Comparison of ENCODE assay signal across 10 mouse cellular contexts in the genomic region with DNA sequence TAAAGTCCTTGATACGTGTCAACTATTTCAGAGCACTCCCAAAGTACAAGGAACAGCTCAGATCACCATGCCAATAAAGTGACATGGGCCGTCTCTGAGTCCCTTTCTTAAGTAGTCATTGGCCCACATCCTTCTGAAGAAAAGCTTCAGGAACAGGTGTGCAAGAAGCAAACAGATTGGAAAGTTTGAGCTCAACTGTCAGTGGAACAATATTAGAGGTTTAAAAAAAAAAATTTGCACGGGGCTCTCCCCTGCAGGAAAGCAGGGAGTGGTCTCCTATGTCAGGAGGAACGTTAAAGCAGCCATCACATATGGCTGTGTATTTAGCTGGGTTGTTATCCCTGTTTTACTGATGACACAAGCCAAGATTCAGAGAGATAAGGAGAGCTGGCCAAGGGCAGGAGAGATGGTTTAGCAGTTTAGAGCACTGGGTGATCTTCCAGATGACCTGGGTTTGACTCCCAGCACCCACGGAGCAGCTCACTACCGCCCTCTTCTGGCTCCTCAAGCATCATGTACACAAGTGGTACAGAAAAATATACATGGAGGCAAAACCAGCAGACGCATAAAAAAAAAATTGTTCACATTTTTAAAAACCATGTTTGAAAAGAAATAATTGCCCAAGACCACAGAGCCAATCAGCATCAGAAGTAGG.
DNase-seq lines count a peak whose midpoint lies in the region; ATAC-seq and TF ChIP-seq lines count a peak whose summit lies in the region.
"Had no signal": no experiment of that assay in that cellular context is flagged by ENCODE, and none has a peak within 500 bp of the region (broad histone marks: within the 10 kb centered on the region; RNA-seq: fewer than 3 reads in every experiment).

No protein-coding gene starts in this region.

- no peak overlapping the region for H3K4me3 ChIP-seq in lung, embryonic 14.5 days (ENCODE audit: low read depth, low read length)
- H3K4me3 ChIP-seq: hindbrain, embryonic 15.5 days; stomach, embryonic 15.5 days had no signal

- no peak overlapping the region for H3K27ac ChIP-seq in lung, embryonic 14.5 days (ENCODE audit: low read depth)
- H3K27ac ChIP-seq: hindbrain, embryonic 15.5 days; stomach, embryonic 15.5 days had no signal

- H3K4me1 ChIP-seq in lung, embryonic 14.5 days (ENCODE audit: insufficient read depth): no peaks in the 10 kb centered on the region; the same call in 1 of the 2 replicates

- H3K36me3 ChIP-seq in lung, embryonic 14.5 days (ENCODE audit: insufficient read depth): no peaks in the 10 kb centered on the region
- H3K36me3 ChIP-seq: hindbrain, embryonic 15.5 days; stomach, embryonic 15.5 days had no signal

- no peaks in the 10 kb centered on the region for H3K9me3 ChIP-seq in lung, embryonic 14.5 days (ENCODE audit: low read depth, low read length)
- H3K9me3 ChIP-seq: hindbrain, embryonic 15.5 days; stomach, embryonic 15.5 days had no signal

- no peaks in the 10 kb centered on the region for H3K27me3 ChIP-seq in lung, embryonic 14.5 days (ENCODE audit: insufficient read depth, low read length)
- H3K27me3 ChIP-seq: hindbrain, embryonic 15.5 days; stomach, embryonic 15.5 days had no signal

- no peak for ATAC-seq in lung, embryonic 14.5 days (ENCODE audit: insufficient read depth)
- ATAC-seq in neutrophil, adult 5-6 weeks (ENCODE audit: extremely low read depth, insufficient number of reproducible peaks, low FRiP score, poor library complexity, severe bottlenecking): 0 out of 2 replicates have a peak, but pooled peaks have one; percentile 48
- no peak for ATAC-seq in erythroid progenitor cell, adult 5-6 weeks (replicated peaks; ENCODE audit: low FRiP score, poor library complexity, severe bottlenecking)

- H3K4me2 ChIP-seq in lung, embryonic 14.5 days: no peak overlapping the region
- H3K4me2 ChIP-seq: hindbrain, embryonic 15.5 days; stomach, embryonic 15.5 days had no signal

- H3K9ac ChIP-seq in lung, embryonic 14.5 days: no peak overlapping the region
- H3K9ac ChIP-seq: hindbrain, embryonic 15.5 days; stomach, embryonic 15.5 days had no signal

- TF ChIP-seq CTCF in lung, embryonic 14.5 days (IDR thresholded peaks at IDR 0.05; ENCODE audit: low read depth): peak; percentile 33; the same call in 1 of the 2 replicates

- peak; percentile 6 to 16 for DNase-seq in cerebellum, adult 18-20 months
- no peak for DNase-seq in cerebellum, adult 9-10 months
- DNase-seq in lung, embryonic 14.5 days: peak; percentile 42
- no peak for DNase-seq in lung, postnatal 4 days
- peak; percentile 18 for DNase-seq in brain, adult 2 months (ENCODE audit: low read depth, low spot score)
- no peak for DNase-seq in T-cell, adult 2 months (ENCODE audit: low spot score)

- 45% methylated on average over 7 of the region's 7 CpGs for WGBS in lung, embryonic 14.5 days

Comparison
In these comparisons a context has a peak if more than half of its experiments do, and no peak if none do; other contexts are left out.
1. DNase-seq: peak in cerebellum, adult 18-20 months (2 of 2), lung, embryonic 14.5 days (single experiment) and brain, adult 2 months (single experiment); none in cerebellum, adult 9-10 months (single experiment), lung, postnatal 4 days (0 of 2) and T-cell, adult 2 months (single experiment).